Comparison of ENCODE assay signal across 8 mouse cellular contexts in genomic region chr12:12581271-12582186, GRCm38 (mm10).
DNase-seq lines count a peak whose midpoint lies in the region; ATAC-seq lines count a peak whose summit lies in the region.

No protein-coding gene starts in this region.

- 14% methylated on average over 19 of the region's 19 CpGs for WGBS in lung, embryonic 15.5 days
- 3% methylated on average over 19 of the region's 19 CpGs for WGBS in embryonic facial prominence, embryonic 10.5 days
- WGBS in hindbrain, embryonic 11.5 days = 5% methylated on average over 19 of the region's 19 CpGs
- 4% methylated on average over 18 of the region's 19 CpGs for WGBS in neural tube, embryonic 11.5 days

- peak overlapping the region; percentile 53 for H3K27ac ChIP-seq in lung, embryonic 15.5 days
- peak overlapping the region; percentile 83 for H3K27ac ChIP-seq in embryonic facial prominence, embryonic 10.5 days (replicated peaks)
- no peak overlapping the region for H3K27ac ChIP-seq in hindbrain, embryonic 11.5 days (ENCODE audit: low read depth, low read length)
- H3K27ac ChIP-seq in neural tube, embryonic 11.5 days (ENCODE audit: low read depth, low read length) = no peak overlapping the region

- no peak for DNase-seq in lung, postnatal 25 days (ENCODE audit: low spot score)
- DNase-seq in embryonic facial prominence, embryonic 10.5 days (ENCODE audit: low spot score) = peak; percentile 86
- peak; percentile 49 for DNase-seq in hindbrain, embryonic 11.5 days (ENCODE audit: low spot score)
- DNase-seq in neural tube, embryonic 11.5 days (ENCODE audit: low spot score) = peak; percentile 44
- no peak for DNase-seq in left cerebral cortex, postnatal 36 days (ENCODE audit: low spot score in 2 of 2)
- no peak for DNase-seq in left cerebral cortex, adult 8-10 months (ENCODE audit: low spot score in 2 of 2)
- DNase-seq in adrenal gland, adult 8-10 months = no peak

- no peak overlapping the region for H3K9ac ChIP-seq in lung, embryonic 15.5 days
- H3K9ac ChIP-seq in hindbrain, embryonic 11.5 days (ENCODE audit: low read depth, low read length) = 0 out of 2 replicates have a peak overlapping the region, but pooled peaks have one; percentile 4
- H3K9ac ChIP-seq in neural tube, embryonic 11.5 days (ENCODE audit: low read length) = no peak overlapping the region

- H3K9me3 ChIP-seq in lung, embryonic 15.5 days = no peaks in the 10 kb centered on the region
- no peaks in the 10 kb centered on the region for H3K9me3 ChIP-seq in embryonic facial prominence, embryonic 10.5 days
- no peaks in the 10 kb centered on the region for H3K9me3 ChIP-seq in hindbrain, embryonic 11.5 days (ENCODE audit: control insufficient read depth, low read length)
- no peaks in the 10 kb centered on the region for H3K9me3 ChIP-seq in neural tube, embryonic 11.5 days (ENCODE audit: control insufficient read depth, low read length)

- no peaks in the 10 kb centered on the region for H3K27me3 ChIP-seq in lung, embryonic 15.5 days
- no peaks in the 10 kb centered on the region for H3K27me3 ChIP-seq in embryonic facial prominence, embryonic 10.5 days (replicated peaks; ENCODE audit: low read depth, poor library complexity, severe bottlenecking)
- H3K27me3 ChIP-seq in hindbrain, embryonic 11.5 days (ENCODE audit: control insufficient read depth, insufficient read depth, low read length) = no peaks in the 10 kb centered on the region
- no peaks in the 10 kb centered on the region for H3K27me3 ChIP-seq in neural tube, embryonic 11.5 days (ENCODE audit: control insufficient read depth, insufficient read depth, low read length)

- peaks cover 17% of the 10 kb centered on the region for H3K4me1 ChIP-seq in lung, embryonic 15.5 days
- peaks cover 63% of the 10 kb centered on the region for H3K4me1 ChIP-seq in embryonic facial prominence, embryonic 10.5 days
- H3K4me1 ChIP-seq in hindbrain, embryonic 11.5 days (replicated peaks; ENCODE audit: control insufficient read depth, insufficient read depth, low read length) = peaks cover 10% of the 10 kb centered on the region
- H3K4me1 ChIP-seq in neural tube, embryonic 11.5 days (ENCODE audit: control insufficient read depth, insufficient read depth, low read length) = peaks cover 16% of the 10 kb centered on the region

- peak overlapping the region; percentile 19; the same call in 1 of the 2 replicates for H3K4me2 ChIP-seq in lung, embryonic 15.5 days
- H3K4me2 ChIP-seq in hindbrain, embryonic 11.5 days (replicated peaks; ENCODE audit: low read depth, low read length) = no peak overlapping the region
- no peak overlapping the region for H3K4me2 ChIP-seq in neural tube, embryonic 11.5 days (ENCODE audit: low read depth)

- H3K36me3 ChIP-seq in lung, embryonic 15.5 days = no peaks in the 10 kb centered on the region
- H3K36me3 ChIP-seq in embryonic facial prominence, embryonic 10.5 days (replicated peaks) = no peaks in the 10 kb centered on the region
- H3K36me3 ChIP-seq in hindbrain, embryonic 11.5 days (ENCODE audit: control insufficient read depth, insufficient read depth, low read length) = no peaks in the 10 kb centered on the region
- no peaks in the 10 kb centered on the region for H3K36me3 ChIP-seq in neural tube, embryonic 11.5 days (ENCODE audit: control insufficient read depth, insufficient read depth, low read length)

- H3K4me3 ChIP-seq in lung, embryonic 15.5 days = no peak overlapping the region
- H3K4me3 ChIP-seq in embryonic facial prominence, embryonic 10.5 days = peak overlapping the region; percentile 20
- H3K4me3 ChIP-seq in hindbrain, embryonic 11.5 days (ENCODE audit: low read depth, low read length) = no peak overlapping the region
- H3K4me3 ChIP-seq in neural tube, embryonic 11.5 days (ENCODE audit: low read depth, low read length) = no peak overlapping the region

- peak; percentile 81 for ATAC-seq in lung, embryonic 15.5 days (ENCODE audit: borderline replicate concordance, extremely low read depth, low FRiP score, low TSS enrichment)
- peak; percentile 77 for ATAC-seq in hindbrain, embryonic 11.5 days (ENCODE audit: low FRiP score)
- peak; percentile 45; the same call in 1 of the 2 replicates for ATAC-seq in neural tube, embryonic 11.5 days (ENCODE audit: insufficient read depth, low FRiP score, low TSS enrichment)

- intact Hi-C loops in left cerebral cortex, postnatal 36 days (cut with DNase I) = no loop called here

Comparison
In these comparisons a context has a peak if more than half of its experiments do, and no peak if none do; other contexts are left out.
1. H3K27ac ChIP-seq: peak in lung, embryonic 15.5 days (single experiment) and embryonic facial prominence, embryonic 10.5 days (single experiment); none in hindbrain, embryonic 11.5 days (single experiment) and neural tube, embryonic 11.5 days (single experiment).
2. DNase-seq: peak in embryonic facial prominence, embryonic 10.5 days (single experiment), hindbrain, embryonic 11.5 days (single experiment) and neural tube, embryonic 11.5 days (single experiment); none in lung, postnatal 25 days (single experiment), left cerebral cortex, postnatal 36 days (0 of 2), left cerebral cortex, adult 8-10 months (0 of 2) and adrenal gland, adult 8-10 months (single experiment).
3. Peak in every context shown above with its lines, with median percentiles within 50 percentile points of each other: ATAC-seq.